Mouse (Mus musculus): ENCODE measurements around the gene Fbxo17.

- no peak for TF ChIP-seq POLR2A (IDR thresholded peaks at IDR 0.05; ENCODE audit: control insufficient read depth, extremely low read depth, insufficient read depth, low read length, poor library complexity)
- no peak for TF ChIP-seq CTCF (IDR thresholded peaks at IDR 0.05; ENCODE audit: borderline replicate concordance, control insufficient read depth, extremely low read depth, insufficient read depth, low read length, poor library complexity)
Measured at GRCm38 (mm10) chr7:28756079-28756478, 39.5 kb downstream of the Fbxo17 start, which contains the start of gene Ccer2.
